Mouse (Mus musculus): ENCODE data around the gene Ugt1a6a. TPM values are rescaled to one million over a fixed set of nuclear protein-coding genes. Genes with fewer than 3 reads are reported as not detected.

Gene Ugt1a6a
- total RNA-seq, 1 experiment from 2014 or later, result 1.4 TPM

DNA sequence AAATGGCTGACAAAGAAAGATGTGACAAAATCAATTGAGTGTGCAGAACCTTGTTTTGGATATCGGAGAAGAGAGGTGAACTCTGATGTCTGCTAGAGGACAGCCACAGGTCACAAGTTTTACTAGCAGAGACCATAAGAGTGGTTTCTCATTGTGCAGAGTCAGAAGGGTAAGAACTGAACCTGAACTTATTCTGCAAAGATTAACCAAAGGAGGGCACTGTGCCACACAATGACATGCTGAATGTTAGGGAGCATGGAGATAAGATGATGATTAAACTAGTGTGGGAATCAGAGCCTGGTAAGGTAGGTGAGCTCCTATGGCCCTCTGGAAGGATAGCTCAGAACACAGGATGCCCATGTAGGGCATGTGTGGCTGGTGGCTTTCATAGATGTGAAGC lies 61.1 kb downstream of the Ugt1a6a start:
- ATAC-seq (replicated peaks in 1 of 2; ENCODE audit: insufficient read depth in 1 of 2, low FRiP score in 2 of 2, low TSS enrichment in 1 of 2, low read depth in 1 of 2, poor library complexity in 2 of 2, severe bottlenecking in 2 of 2), result no peak

GRCm38 (mm10) chr1:88197443-88197842 lies 62.8 kb downstream of the Ugt1a6a start:
- ATAC-seq (replicated peaks in 1 of 2; ENCODE audit: insufficient read depth in 1 of 2, low FRiP score in 2 of 2, low TSS enrichment in 1 of 2, low read depth in 1 of 2, poor library complexity in 2 of 2, severe bottlenecking in 2 of 2), result no peak

DNA sequence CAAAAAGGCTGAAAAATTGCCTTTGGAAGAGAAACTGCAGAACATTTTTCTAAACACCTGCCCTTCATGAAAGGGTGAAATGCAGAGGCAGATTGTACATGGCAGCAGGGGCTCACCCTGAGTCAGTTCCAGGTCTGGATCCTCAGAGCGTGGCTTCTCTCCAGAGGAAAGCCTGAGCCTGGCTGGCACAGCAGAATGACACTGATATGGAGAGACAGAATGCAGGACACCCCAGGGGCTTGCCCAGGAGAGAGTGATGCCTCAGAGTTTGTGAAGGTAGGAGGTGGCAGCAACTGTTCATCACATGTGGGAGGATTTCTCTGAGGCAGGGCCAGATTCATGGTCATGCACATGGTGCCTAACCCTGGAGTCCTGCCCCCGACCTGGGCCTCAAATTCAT lies 65.4 kb downstream of the Ugt1a6a start:
- ATAC-seq (replicated peaks in 1 of 2; ENCODE audit: insufficient read depth in 1 of 2, low FRiP score in 2 of 2, low TSS enrichment in 1 of 2, low read depth in 1 of 2, poor library complexity in 2 of 2, severe bottlenecking in 2 of 2), result no peak

DNA sequence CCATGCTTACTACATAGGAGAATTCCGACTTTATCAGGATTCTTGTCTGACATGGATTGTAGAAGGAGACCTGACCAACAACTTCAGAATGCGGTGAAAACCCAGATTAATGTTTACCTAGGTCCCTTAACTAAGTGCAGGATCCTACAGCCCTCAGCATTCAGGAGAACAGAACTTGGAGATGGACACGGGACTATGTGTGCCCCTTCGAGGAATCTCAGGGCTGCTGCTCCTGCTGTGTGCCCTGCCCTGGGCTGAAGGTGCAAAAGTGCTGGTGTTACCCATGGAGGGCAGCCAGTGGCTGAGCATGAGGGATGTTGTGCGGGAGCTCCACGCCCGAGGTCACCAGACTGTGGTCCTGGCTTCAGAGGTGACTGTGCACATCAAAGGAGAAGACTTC lies 65.8 kb downstream of the Ugt1a6a start, which contains the start of gene Ugt1a2:
Gene Ugt1a2, plus strand, starts transcription at position 146 of the 400 bp plus-strand sequence.
- no peak for ATAC-seq (replicated peaks in 1 of 2; ENCODE audit: insufficient read depth in 1 of 2, low FRiP score in 2 of 2, low TSS enrichment in 1 of 2, low read depth in 1 of 2, poor library complexity in 2 of 2, severe bottlenecking in 2 of 2)

GRCm38 (mm10) chr1:88205294-88205922 lies 70.8 kb downstream of the Ugt1a6a start, which contains the start of gene Dnajb3:
Gene Dnajb3 (minus strand): TSS chr1:88205782.
- ATAC-seq (replicated peaks in 1 of 2; ENCODE audit: insufficient read depth in 1 of 2, low FRiP score in 2 of 2, low TSS enrichment in 1 of 2, low read depth in 1 of 2, poor library complexity in 2 of 2, severe bottlenecking in 2 of 2), result peak; percentile 65 to 80

- no peak; a peak in 1 of 4 replicates for ATAC-seq (replicated peaks in 1 of 2; ENCODE audit: insufficient read depth in 1 of 2, low FRiP score in 2 of 2, low TSS enrichment in 1 of 2, low read depth in 1 of 2, poor library complexity in 2 of 2, severe bottlenecking in 2 of 2)
These were observed 72.4 kb downstream of the Ugt1a6a start for GRCm38 (mm10) chr1:88206843-88207479.

DNA sequence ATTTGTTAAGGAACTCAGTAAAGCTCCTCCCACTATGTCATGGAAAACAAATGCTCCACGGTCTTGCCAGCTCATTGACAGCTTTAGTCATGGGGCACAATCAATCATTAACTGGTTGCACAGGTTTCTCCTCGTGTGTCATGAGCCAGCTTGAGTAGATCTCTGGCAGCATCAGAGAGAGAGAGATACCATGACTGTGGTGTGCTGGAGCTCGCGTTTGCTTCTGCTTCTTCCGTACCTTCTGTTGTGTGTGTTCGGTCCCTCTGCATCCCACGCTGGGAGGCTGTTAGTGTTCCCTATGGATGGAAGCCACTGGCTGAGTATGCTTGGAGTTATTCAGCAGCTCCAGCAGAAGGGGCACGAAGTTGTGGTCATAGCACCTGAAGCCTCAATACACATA lies 77.2 kb downstream of the Ugt1a6a start, which contains the start of gene Ugt1a1:
Gene Ugt1a1, plus strand, starts transcription at position 148 of the 400 bp plus-strand sequence.
- no peak for ATAC-seq (replicated peaks in 1 of 2; ENCODE audit: insufficient read depth in 1 of 2, low FRiP score in 2 of 2, low TSS enrichment in 1 of 2, low read depth in 1 of 2, poor library complexity in 2 of 2, severe bottlenecking in 2 of 2)

GRCm38 (mm10) chr1:88212341-88213045 lies 77.9 kb downstream of the Ugt1a6a start:
- no peak for ATAC-seq (replicated peaks in 1 of 2; ENCODE audit: insufficient read depth in 1 of 2, low FRiP score in 2 of 2, low TSS enrichment in 1 of 2, low read depth in 1 of 2, poor library complexity in 2 of 2, severe bottlenecking in 2 of 2)

DNA sequence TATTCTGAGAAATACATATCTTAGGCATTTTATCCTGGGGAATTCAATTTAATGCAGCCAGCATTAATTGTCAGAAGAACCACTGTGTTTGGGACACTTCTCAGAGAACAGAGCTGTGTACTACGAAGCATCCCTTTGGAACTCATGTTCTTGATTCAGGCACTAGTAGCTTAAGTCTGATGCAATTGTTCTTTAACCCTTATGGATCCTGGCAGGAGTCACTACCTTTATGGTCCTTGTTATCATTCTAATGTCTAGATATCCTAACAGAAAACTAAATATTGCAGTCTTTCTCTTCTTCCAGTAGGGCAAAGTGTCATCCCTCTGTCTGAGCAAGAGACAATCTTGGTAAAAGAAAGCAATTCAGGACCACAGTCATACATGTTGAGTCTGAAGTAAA lies 78.5 kb downstream of the Ugt1a6a start:
- ATAC-seq (replicated peaks in 1 of 2; ENCODE audit: insufficient read depth in 1 of 2, low FRiP score in 2 of 2, low TSS enrichment in 1 of 2, low read depth in 1 of 2, poor library complexity in 2 of 2, severe bottlenecking in 2 of 2), result no peak

DNA sequence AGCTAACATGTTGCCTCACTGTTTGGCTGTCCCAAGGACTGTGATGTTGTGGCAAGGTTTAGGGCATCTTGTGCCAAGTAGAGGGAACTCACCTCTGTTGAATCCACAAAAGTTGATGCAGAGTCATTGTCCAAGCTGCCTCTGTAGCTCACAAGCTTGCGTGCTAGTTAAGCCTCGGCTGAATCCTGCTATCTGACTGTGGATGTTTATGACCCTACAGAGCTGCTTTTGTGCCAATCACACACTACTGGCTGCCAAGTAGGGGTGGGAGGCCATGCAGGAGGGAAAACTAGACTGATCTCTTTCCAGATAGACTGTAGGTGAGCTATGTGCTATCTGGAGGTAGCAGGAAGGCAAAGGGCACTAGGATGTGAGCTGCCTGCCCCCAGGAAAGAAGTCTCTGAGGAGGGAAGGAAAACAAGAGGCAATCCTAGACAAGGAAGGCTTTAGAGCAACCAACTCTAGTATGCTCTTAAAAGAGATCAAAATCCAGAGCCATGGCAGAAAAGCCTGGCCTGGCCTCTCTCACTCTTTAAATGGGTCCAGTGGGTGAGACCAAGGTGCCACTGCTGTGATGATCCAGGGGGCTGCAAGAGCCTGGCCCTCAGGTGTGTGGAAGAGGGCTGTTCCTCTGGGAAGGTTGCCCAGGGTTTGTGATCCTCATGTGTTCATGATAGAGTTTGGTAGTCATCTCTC lies 79.3 kb downstream of the Ugt1a6a start:
- peak in 1 of 2 experiments; percentile 7; a peak in 1 of 4 replicates for ATAC-seq (replicated peaks in 1 of 2; ENCODE audit: insufficient read depth in 1 of 2, low FRiP score in 2 of 2, low TSS enrichment in 1 of 2, low read depth in 1 of 2, poor library complexity in 2 of 2, severe bottlenecking in 2 of 2)

DNA sequence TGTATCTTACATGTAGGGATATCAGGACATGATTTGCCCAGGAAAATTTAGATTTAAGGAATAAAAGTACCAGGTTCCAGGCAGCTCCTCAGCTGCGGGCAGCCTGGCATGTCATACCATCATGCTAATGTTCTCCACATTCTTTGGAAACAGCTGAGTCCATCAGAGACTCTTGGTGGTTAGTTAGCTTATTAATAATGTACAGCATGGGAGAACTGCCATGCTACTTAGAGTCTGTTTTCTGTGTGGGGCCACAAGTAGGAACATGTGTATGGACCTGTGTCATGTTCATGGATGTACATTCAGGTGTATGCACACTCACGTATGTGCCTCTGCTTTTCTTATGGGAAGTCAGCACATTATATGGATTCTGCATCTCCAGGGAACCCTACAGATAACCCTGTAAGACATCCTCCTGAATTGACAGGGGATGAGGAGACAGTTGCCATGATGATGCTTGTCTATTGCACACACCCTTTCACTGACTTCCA lies 79.9 kb downstream of the Ugt1a6a start:
- ATAC-seq (replicated peaks in 1 of 2; ENCODE audit: insufficient read depth in 1 of 2, low FRiP score in 2 of 2, low TSS enrichment in 1 of 2, low read depth in 1 of 2, poor library complexity in 2 of 2, severe bottlenecking in 2 of 2), result peak in 1 of 2 experiments; percentile 1; a peak in 1 of 4 replicates

DNA sequence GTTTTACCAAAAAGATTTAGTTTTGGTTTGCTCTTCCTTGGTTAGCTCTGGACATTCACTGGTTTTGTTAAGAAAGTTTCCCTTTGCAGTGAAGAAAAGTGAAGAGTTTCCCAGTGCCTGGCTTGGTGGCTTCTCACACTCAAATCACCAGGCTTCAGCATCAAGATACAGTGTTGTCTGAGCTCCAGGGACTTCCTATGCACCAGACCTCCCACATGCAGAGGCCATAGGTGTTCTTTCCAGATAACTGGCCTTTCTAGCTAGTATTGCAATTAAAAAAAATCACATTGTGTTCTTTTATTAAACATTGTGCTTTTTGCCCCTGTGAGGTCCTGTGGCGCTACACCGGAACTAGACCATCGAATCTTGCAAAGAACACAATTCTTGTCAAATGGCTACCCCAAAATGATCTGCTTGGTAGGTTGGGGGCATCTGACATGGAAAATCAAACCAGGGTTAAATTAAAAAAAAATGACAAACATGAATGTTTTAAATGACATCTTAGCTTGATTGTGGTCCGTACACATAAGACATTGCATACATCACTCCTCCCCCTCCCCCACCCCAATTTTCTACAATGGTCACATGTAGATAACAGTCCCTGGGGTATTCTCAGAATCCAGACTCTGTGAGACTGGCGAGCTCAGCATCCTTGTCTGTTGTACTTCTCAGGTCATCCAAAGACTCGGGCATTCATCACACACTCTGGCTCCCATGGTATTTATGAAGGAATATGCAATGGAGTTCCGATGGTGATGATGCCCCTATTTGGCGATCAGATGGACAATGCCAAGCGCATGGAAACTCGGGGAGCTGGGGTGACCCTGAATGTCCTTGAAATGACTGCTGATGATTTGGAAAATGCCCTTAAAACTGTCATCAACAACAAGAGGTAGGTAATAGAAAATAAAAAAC lies 81.1 kb downstream of the Ugt1a6a start:
- ATAC-seq (replicated peaks in 1 of 2; ENCODE audit: insufficient read depth in 1 of 2, low FRiP score in 2 of 2, low TSS enrichment in 1 of 2, low read depth in 1 of 2, poor library complexity in 2 of 2, severe bottlenecking in 2 of 2), result no peak

DNA sequence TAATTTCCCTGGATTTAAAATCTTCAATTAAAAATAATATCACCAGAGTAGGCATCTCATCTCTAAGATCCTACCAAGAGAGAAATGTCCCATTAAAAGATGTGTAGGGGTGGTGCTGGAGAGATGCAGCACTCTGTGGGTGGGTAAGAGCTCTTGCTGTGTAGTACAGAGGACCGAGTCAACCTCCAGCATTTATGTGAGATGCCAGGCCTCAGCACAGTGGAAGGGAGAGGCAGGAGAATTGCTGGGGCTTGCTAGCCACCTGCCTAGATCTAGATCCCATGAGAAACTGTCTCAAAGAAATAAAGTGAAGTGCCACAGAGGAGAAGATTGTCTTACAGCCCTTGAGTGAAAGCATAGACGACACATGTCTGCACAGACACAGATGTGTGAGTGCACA lies 81.9 kb downstream of the Ugt1a6a start:
- no peak for ATAC-seq (replicated peaks in 1 of 2; ENCODE audit: insufficient read depth in 1 of 2, low FRiP score in 2 of 2, low TSS enrichment in 1 of 2, low read depth in 1 of 2, poor library complexity in 2 of 2, severe bottlenecking in 2 of 2)

DNA sequence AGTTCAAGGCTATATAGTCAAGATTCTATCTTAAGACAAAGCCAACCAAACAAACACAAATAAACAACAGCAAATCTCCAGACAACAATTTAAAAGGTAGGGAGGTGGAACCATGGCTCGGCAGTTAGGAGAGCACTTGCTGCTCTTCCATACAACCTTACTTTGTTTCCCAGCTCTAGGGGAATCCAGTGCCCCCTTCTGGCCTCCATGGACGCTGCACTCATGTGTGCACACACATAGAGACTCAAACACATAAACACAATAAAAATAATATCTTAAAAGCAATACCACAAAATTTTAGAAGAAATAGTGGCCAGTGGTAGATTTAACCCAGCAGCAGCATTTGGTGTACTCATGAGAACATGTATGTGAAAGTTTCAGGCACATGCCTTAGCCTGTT lies 82.5 kb downstream of the Ugt1a6a start:
- ATAC-seq (replicated peaks in 1 of 2; ENCODE audit: insufficient read depth in 1 of 2, low FRiP score in 2 of 2, low TSS enrichment in 1 of 2, low read depth in 1 of 2, poor library complexity in 2 of 2, severe bottlenecking in 2 of 2), result no peak

DNA sequence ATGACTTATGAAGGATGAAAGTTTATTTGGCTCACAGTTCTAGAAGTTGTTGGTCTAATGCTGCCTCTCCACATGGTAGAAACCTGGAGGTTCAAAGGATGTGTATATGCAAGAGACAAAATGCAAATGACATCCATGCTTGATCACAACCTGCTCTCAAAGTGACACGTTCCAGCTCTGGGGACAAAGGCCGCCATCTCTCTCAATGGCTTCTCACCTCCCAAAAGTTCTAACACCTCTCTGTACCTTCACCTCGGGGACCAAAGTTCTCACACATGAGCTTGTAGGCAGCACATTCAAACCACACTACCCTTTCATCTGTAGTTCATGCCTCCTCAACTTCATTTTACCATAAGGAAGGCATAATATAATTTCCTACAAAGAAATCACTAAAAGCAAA lies 83.0 kb downstream of the Ugt1a6a start:
- ATAC-seq (replicated peaks in 1 of 2; ENCODE audit: insufficient read depth in 1 of 2, low FRiP score in 2 of 2, low TSS enrichment in 1 of 2, low read depth in 1 of 2, poor library complexity in 2 of 2, severe bottlenecking in 2 of 2), result no peak

DNA sequence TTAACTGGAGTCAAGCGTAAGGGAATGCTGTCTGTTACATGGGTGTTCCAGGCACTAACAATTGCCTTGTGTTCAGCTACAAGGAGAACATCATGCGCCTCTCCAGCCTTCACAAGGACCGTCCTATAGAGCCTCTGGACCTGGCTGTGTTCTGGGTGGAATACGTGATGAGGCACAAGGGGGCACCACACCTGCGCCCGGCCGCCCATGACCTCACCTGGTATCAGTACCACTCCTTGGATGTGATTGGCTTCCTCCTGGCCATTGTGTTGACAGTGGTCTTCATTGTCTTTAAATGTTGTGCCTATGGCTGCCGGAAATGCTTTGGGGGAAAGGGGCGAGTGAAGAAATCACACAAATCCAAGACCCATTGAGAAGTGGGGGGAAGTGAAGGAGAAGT lies 83.4 kb downstream of the Ugt1a6a start:
- ATAC-seq (replicated peaks in 1 of 2; ENCODE audit: insufficient read depth in 1 of 2, low FRiP score in 2 of 2, low TSS enrichment in 1 of 2, low read depth in 1 of 2, poor library complexity in 2 of 2, severe bottlenecking in 2 of 2), result no peak

DNA sequence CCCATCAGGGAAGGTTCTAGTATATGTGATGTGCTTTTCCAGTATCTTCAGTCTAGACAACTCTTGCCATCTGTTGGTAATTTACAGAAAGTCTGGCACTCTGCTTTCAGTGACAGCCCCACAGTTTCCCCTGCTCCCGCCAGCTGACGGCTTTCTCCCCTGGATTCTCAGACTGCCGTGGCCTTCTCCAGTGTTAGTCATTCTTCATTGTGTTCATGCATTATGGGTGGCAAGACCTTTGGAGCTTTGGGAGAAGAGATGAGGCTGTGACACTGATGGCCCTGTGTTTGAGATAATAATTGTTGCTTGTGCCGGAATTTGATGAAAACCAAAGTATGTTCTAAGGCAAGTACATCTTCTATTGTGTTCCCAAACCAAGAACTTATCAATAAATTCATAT lies 84.0 kb downstream of the Ugt1a6a start:
- ATAC-seq (replicated peaks in 1 of 2; ENCODE audit: insufficient read depth in 1 of 2, low FRiP score in 2 of 2, low TSS enrichment in 1 of 2, low read depth in 1 of 2, poor library complexity in 2 of 2, severe bottlenecking in 2 of 2), result no peak

Data from hematopoietic stem cell, adult 5-6 weeks (primary cell).